Mouse (Mus musculus) 3T3-L1 (cell line): Measurements from ENCODE around the gene Hnrnph2.

Experiments used
- DNase-seq: peaks from one replicate; pipeline ENCODE4 v3.0.0-alpha.2; 2015; ENCODE audit warnings: low read depth, low spot score

Hnrnph2 gene

GRCm38 (mm10) chrX:134600659-134601379 is at the start of gene Hnrnph2, which contains the start of gene Gla:
TSS of gene Hnrnph2 (plus strand) at chrX:134601179.
TSS of gene Gla (minus strand) at chrX:134601125.
- peak; percentile 99 for DNase-seq

- no peak for DNase-seq
Measured at GRCm38 (mm10) chrX:134553326-134553725, 47.7 kb upstream of the Hnrnph2 start.

- DNase-seq, result no peak
Measured at GRCm38 (mm10) chrX:134554425-134554824, 46.6 kb upstream of the Hnrnph2 start.

- no peak for DNase-seq
Measured at GRCm38 (mm10) chrX:134564326-134564725, 36.7 kb upstream of the Hnrnph2 start.

- DNase-seq, result no peak
Measured at GRCm38 (mm10) chrX:134566536-134567222, 34.3 kb upstream of the Hnrnph2 start.

GRCm38 (mm10) chrX:134577896-134578295 is 23.1 kb upstream of the Hnrnph2 start:
- DNase-seq, result no peak

- DNase-seq, result no peak
Measured at GRCm38 (mm10) chrX:134580528-134581305, 20.3 kb upstream of the Hnrnph2 start.

- DNase-seq, result no peak
Measured at GRCm38 (mm10) chrX:134582270-134582669, 18.7 kb upstream of the Hnrnph2 start.

- DNase-seq, result no peak
Measured at GRCm38 (mm10) chrX:134582888-134583669, 17.9 kb upstream of the Hnrnph2 start, which contains the start of gene Btk. TSS of gene Btk (minus strand) at chrX:134583570.

- peak; percentile 95 for DNase-seq
Measured at GRCm38 (mm10) chrX:134585103-134586002, 15.6 kb upstream of the Hnrnph2 start, which contains the start of gene Rpl36a. TSS of gene Rpl36a (plus strand) at chrX:134585654.

GRCm38 (mm10) chrX:134586447-134586846 is 14.5 kb upstream of the Hnrnph2 start:
- no peak for DNase-seq

- DNase-seq, result peak; percentile 74
Measured at GRCm38 (mm10) chrX:134588261-134588660, 12.7 kb upstream of the Hnrnph2 start.

GRCm38 (mm10) chrX:134588997-134589396 is 12.0 kb upstream of the Hnrnph2 start:
- no peak for DNase-seq

- DNase-seq, result no peak
Measured at GRCm38 (mm10) chrX:134589836-134590235, 11.1 kb upstream of the Hnrnph2 start.

GRCm38 (mm10) chrX:134599922-134600565 is 935 bp upstream of the Hnrnph2 start:
- DNase-seq, result peak; percentile 71

- DNase-seq, result peak; percentile 60
Measured at GRCm38 (mm10) chrX:134601380-134602120, 571 bp downstream of the Hnrnph2 start.

- DNase-seq, result peak; percentile 68
Measured at GRCm38 (mm10) chrX:134609472-134609871, 8.5 kb downstream of the Hnrnph2 start.

GRCm38 (mm10) chrX:134610984-134611383 is 10.0 kb downstream of the Hnrnph2 start:
- DNase-seq, result no peak
